Mouse (Mus musculus) olfactory bulb, adult 2 months (tissue): ENCODE measurements at regions not wholly inside any gene's neighbourhood (a gene's known extent, or its start where the extent isn't known, plus 50 kb on each side); places are given as distances from the start of the nearest gene placed in this dataset.

ENCODE experiments used
- CTCF ChIP-seq: fragments of 200-500 bp; IDR thresholded peaks from 2 replicates; pipeline ENCODE4 v1.5.1; 2012; ENCODE audit warnings: low read depth, mild to moderate bottlenecking, low read length, moderate library complexity; ENCODE audit not compliant: insufficient read depth
- POLR2A ChIP-seq: fragments of 200-500 bp; IDR thresholded peaks from 2 replicates; pipeline ENCODE4 v1.6.1; 2012; ENCODE audit warnings: mild to moderate bottlenecking, low read depth, low read length, moderate library complexity; ENCODE audit not compliant: insufficient read depth

GRCm38 (mm10) chr17:10037799-10038445, 281.7 kb downstream of the Qk start:
- TF ChIP-seq POLR2A: no peak
- TF ChIP-seq CTCF: no peak
